Mouse (Mus musculus): ENCODE results near the gene Rnf13.
"Not testable (repeated sequence)": the region's sequence is repeated elsewhere in the genome, so short reads cannot be mapped to it uniquely, and the experiment has no call there.

The Rnf13 gene

DNA sequence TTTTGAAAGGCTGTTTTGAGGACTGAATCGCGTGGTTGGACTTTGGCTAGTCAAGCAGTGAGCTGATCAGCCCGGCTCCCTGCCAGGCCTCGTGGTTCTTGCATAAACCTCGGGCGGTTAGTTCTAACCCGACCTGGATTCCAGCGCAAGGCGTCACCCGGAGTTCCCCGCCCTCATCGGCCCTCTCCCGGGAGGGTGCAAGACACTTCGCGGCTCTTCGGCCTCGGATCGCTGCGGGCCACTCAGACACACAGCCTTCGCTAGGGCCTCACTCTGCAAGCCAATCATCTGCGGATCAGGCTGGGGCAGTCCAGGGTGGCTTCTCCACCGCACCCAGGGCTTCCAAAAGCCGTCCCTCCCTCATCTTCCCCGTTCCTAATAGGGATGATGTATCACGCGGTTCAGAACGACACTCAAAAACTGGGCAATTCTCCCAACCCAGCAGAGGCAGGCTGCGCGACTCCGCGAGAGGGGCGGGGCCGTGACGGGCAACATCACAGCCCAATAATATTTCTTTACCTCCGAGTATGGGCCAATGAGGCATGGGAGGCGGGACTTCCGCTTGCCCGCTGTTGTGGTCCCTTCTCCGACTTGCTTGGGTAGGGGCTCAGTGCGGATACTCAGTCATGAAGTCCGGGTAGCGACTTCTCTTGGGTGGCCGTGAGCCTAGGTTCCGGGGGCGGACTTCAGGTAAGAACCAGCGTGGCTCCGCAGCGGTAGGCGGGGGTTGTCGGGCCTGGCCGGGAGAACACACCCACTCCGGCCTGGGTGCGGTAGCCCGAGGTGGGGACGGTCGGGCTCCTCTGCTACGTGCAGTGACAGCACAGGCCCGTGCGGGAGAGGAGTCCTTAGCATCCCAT lies at the start of gene Rnf13:
Gene Rnf13, plus strand, starts transcription at position 552 of the 860 bp plus-strand sequence.
- DNase-seq (ENCODE audit: low spot score in 2 of 2): peak; percentile 98

DNA sequence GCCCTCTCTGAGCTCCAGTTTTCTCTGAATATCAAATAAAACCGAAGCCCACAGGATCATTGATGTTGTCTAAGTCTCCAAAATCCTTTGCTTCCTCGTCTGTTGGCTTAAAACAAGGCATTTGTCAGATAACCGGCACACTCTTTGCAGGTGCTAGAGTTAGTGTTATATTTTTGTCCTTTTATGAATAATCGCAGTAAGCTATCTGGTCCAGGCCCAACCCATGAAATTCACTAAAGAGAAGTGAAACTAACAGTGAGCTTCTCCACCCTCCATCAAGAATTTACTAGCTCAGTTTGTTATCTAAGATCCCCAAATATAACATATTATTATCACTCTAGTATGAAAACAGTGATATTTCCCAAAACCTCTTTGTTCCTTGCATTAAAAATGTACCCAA lies 44.1 kb upstream of the Rnf13 start:
- DNase-seq (ENCODE audit: low spot score in 2 of 2): no peak

DNA sequence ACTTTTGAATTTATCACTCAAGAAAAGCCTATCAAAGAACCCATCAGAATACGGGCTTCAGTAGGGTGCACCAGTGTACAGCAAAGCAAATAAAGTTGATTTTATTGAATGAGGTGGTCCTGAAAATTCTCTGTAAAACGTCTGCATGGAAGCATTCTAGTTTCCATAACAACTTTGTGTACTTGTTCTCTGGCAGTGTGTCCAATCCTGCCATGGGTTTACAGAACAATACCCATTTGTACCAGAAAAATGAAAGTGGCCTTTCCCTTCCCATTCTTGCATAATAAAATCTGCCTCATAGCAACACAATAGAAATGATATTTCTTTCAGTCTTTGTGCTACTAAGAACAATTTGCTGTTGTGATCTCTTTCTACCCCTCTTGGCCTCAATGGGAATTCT lies 43.1 kb upstream of the Rnf13 start, which contains the start of gene Ankub1:
Gene Ankub1, minus strand, starts transcription at position 81 of the 400 bp plus-strand sequence.
- no peak for DNase-seq (ENCODE audit: low spot score in 2 of 2)

DNA sequence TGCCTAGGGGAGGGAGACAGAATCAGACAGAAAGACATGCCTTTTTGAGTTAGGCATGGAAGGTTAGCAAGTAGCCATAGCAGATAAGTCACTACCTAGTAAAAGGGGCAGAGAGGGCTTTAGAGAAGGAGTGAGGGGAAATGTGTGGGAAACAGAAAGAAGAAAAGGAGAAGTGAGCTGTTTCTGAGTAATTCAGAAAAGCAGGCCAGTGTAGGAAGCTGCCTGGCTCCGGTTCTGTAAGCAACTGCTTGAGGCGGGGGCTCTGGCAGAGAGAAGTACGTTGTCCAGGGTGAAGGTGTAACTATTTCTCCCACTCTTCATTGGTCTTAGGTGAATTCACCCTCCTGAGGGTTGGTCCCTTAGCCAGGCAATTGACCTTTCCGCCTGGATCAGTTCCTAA lies 39.6 kb upstream of the Rnf13 start:
- DNase-seq (ENCODE audit: low spot score in 2 of 2): no peak

DNA sequence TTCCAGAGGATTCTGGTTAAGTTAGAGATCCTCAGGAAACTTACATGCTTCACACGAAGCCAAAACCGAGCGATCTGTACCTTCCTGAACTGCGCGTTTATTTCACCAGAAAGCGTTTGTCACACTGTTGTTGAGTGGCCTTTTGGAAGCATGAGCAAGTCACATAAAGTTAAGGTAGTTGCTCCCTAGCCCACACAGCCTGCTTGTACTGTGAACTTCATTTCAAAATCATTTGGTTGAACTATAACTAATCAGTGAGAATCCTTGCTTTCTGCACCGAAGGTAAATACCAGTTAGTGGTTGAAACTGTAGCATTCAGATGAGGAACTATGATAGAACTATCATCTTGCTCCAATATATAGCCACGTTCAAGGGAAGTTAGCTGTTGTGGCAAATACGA lies 39.1 kb upstream of the Rnf13 start:
- DNase-seq (ENCODE audit: low spot score in 2 of 2): no peak

DNA sequence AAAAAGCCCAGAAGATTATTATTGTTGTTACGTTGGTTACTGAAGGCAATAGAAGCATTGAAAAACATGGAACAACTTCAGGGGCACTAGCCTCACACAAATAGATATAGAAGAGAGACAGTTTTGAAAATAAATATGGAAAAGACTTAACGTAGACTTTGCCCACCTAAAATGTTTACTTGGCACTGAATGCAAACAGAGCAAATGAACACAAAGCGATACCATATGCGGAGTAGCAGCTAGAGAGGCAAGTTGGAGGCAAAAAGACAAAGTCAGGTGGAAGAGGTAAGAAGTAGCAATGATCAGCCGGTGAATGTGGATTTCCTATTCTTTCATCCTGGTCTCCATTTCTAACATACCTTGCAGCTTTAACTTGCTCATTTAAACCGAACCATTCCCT lies 21.7 kb upstream of the Rnf13 start:
- DNase-seq (ENCODE audit: low spot score in 2 of 2): no peak

DNA sequence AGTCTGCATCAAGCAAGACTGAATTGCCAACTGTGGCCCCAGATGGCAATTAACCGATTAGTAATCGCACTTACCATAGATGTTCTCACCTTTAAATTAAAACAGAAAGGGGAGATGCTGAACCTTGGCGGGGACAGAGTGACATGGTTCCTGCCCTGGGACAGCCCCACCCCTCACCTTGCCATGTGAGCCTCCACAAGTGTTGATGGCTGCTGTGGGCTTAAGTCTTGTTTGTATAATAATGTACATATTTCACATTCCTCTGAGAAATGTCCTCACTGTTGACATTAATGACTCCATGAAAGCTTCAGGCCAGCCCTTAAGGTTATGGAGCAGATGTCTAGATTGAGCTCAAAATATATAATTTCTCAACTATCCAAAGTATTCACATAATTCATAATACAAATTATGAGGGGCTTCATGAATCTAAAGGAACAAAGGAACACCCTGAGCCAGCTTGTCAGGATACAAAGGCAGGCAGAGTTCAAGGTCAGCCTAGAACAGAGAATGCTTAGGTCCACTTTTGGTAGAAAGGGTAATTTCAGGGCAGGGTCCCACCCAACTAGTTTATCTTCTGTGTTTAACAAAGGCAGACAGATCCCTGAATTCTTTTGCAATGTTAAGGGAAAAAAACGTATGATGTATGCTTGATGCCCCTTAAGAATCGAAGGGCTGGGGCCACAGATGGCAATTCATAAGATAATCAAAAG lies 3.5 kb upstream of the Rnf13 start:
- no peak for DNase-seq (ENCODE audit: low spot score in 2 of 2)

DNA sequence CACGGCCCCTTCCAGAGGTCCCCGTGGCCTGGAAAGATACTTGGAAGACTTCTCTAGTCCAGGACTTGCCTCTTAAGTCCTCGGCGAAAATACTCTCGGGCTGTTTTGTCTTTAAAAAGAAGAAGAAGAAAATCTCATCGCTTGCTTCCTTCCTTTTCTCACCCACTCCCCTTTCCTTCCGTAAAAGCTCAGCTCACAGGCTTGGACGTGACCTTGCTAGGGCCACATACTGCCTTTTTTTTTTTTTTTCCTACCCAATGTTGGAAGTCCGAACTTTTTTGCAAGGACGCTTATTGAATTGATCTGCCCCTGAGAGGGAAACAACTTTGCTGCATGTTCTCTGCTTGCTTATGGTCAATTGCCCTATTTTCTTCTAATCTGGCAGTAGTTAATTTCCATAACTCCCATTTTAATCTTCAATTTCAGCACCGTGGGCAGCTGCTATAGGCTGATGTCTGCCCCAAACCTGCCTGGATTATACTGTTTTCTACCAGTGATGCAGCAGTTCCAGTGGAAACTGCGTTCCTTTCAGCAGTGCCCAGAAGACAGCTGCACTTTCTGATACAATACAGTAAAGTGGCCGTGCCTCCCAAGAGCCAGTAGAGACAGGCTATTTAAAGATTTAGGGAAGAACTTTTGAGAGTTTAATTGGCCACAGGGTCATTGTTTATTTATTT lies 695 bp downstream of the Rnf13 start:
- DNase-seq (ENCODE audit: low spot score in 2 of 2): no peak

DNA sequence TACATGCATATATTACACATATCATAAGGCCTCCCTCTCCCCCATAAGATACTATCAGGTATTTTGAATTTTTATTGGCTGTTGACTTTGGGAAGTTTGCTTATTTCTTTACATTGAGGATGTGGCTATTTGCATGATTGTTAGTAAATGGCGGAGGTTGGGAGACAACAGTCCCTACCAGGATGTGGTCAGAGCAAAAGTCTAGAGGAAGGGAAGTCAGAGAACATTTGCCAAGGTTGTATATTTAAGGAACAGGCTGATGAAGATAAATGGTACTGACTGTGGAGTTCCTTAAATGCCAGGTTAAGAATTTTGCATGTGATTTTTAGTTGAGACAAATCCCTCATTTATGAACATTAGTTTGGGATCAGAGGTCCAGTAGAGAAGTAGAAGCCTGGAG lies 4.0 kb downstream of the Rnf13 start:
- DNase-seq (ENCODE audit: low spot score in 2 of 2): no peak

DNA sequence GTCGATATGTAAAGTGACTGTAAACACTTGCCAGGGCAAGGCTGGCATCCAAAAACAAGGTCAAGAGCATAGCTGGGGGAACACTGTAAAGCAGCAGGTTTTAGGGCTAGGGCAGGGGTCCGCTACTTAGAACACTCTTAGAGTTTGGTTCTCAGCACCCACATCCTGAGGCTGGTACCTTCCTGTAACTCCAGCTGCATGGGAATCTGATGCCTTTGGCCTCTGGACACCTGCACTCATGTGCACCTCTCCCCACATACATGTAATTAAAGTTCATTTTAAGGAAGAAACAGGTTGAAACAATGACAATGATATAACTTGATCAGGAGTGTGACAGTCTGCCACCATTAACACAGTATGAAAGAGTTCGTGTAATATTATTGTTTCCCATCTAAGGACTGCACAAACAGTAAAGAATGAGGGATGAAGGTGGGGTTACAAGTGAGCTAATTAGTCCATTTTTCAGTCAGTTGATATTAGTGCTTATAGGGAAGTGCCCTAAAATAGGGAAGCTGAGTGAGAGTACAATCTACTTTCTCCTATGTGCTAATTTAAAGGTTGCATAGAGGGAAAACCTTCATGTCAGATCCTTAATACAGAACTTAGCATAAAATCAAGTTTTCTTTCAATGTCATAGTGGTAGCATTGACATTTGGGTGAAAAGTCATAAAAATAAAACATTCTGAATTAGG lies 12.9 kb downstream of the Rnf13 start:
- no peak for DNase-seq (ENCODE audit: low spot score in 2 of 2)

DNA sequence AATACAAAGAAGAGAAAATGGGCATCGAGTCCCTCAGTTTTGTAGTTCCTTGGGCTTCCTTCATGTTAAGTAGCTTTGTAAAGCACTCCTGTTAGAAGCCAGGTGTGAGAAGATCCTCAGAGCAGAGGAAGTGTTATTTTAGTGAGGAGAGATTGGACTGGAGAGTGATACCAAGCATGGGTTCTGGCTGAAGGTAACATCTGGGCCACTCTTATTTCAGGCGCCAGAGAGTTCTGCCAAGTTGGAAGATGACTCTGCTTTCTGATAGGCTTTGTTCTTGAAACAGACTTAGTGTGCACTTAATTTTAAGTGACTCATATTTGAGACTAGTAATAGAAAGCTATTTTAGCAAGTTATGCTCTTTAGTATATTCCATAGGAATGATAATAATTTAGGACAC lies 41.1 kb downstream of the Rnf13 start:
- DNase-seq (ENCODE audit: low spot score in 2 of 2): peak; percentile 23 to 27

DNA sequence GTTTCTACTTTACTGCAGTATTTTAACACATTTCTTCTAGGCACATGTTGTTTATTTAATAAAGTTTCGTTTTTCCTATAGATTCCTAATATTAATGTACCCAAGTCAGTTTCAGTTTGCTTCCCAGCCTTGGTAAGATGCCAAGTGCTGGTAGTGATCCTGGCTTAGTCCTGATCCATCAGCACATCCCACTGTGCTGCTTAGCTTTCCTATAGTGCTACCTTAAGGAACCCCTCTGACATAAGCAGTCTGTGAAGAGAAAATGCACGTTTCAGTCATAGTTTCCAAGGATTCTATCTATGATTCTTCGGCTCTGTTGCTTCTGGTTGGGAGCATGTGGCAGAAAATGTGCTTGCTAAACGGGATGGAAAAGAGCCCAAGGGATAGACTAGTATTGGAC lies 52.6 kb downstream of the Rnf13 start:
- no peak for DNase-seq (ENCODE audit: low spot score in 2 of 2)

DNA sequence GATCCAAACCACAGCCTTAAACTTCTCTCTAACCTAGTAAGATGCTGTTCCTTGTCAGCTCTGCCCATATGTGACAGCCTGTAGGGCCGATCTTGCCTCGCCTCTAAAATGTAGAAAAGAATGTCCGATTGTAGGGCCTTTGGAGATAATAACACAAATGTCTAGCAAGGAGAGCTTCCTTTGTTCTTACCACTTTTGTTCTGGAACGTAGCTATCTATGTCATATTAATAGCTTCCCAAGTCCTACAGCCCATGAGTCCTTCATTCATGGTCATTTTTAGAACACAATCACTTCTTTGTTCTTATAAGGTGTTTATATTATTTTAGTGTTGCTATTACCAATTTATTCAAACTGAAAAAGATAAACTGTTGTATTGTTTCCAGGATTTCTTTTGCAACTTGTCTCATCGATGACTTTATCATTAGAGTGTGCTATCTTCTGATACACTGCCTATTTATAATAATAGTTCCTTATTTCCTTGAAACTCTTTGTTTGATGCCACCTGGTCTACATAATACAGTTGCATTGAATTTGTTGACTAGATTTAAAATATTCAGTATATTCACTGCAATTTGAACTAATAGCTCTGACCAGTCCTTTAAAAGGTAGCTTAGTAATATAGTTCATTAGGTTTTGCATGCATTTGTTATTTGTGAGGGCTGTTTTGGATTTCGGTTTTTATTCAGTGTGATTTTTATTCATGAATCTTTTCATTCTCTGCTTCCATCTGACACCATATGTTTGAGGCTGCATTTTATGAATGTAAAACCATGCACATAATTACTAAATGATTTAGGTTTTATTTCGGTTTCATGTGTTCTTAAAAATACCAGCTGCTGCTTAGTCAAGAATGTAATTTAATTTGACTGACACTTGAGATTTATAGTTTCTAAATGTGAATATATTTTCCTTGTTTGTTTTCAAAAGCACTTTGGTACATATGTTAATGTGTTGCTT lies 53.4 kb downstream of the Rnf13 start:
- no peak for DNase-seq (ENCODE audit: low spot score in 2 of 2)

DNA sequence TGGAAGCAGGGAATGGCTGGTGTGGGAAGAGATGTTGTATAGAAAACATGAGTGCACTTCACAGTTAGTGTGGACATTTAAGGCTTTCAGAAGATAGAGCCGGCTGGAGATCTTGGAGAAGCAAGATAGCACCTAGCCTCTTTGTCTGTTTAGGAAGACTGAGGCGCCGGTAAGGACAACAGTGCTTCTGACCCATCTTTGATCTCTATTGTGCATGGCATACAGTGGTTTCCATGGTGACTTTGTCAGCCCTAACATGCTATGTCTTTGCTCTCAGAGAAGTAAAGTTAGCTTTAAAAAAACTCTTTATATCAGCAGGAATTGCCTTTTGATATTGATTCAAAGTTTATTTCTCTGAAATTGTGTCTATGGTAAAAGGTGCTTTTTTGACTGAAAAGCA lies 55.2 kb downstream of the Rnf13 start:
- no peak for DNase-seq (ENCODE audit: low spot score in 2 of 2)

DNA sequence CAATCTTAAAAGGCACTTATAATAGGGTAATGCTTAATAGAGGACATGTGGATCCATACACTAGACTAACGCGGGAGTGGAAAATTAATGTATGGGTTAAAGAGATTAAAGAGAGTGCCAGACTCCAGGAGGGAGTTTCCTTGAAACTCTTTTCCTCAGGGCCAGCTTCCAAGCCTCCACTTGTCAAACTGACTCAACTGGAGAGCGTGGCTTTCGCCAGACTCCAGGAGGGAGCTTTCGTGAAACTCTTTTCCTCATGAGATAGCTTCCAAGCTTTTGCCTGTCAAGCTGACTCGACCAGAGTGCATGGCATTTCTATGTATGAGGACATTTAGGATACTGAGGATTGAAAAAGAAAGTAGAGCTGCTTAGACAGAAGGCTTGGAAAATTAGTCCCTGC lies 59.2 kb downstream of the Rnf13 start:
- not testable (repeated sequence) for DNase-seq (ENCODE audit: low spot score in 2 of 2)

DNA sequence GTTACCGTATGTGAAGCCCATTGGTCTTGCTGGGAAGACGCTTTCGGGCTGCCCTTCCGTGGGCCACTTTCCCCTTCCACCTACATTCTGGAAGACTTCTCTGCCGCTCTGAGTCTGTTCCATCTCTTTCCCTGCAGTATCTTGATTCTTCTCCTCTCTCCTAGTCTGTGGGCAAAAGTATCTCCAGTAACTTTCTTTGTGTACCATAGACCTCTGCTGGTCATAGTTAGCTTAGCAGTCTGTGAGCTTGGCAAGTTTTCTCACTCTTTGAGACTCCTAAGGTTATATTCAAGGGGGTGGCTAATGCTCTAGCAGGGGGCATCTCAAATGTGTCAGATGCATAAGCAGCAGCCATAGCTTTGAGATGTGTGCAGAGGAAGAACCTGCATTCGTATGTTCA lies 79.6 kb downstream of the Rnf13 start:
- no peak for DNase-seq (ENCODE audit: low spot score in 2 of 2)

DNA sequence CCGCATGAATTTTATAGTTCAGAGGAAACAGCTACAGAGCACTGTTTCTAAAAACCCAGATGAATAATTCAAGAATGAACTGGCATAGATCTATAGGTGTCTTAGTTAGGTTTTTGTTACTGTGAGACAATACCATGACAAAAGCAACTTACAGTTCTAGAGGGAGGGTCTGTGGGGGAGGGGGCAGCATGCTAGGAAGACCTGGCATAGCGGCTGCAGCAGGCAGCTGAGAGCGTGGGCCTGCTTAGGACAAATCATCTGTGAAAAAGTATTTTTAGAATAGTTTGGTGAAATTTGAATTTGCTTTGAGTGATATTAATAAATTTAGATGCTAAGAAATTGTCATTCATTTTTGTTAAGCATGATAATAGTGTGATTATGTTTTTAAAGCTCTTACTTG lies 90.0 kb downstream of the Rnf13 start:
- no peak for DNase-seq (ENCODE audit: low spot score in 2 of 2)

DNA sequence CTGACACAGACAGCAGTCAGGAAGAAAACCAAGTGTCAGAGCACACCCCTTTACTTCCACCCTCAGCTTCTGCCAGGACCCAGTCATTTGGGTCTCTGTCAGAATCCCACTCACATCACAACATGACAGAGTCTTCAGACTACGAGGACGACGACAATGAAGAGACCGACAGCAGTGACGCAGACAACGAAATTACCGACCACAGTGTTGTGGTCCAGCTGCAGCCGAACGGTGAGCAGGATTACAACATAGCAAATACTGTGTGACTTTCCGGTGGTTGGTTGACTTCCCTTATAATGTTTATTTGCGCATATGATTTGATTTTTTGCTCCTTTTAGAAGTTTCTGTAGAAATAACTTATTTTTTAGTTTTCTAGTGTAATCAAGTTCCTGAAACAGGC lies 97.7 kb downstream of the Rnf13 start:
- DNase-seq (ENCODE audit: low spot score in 2 of 2): no peak

DNA sequence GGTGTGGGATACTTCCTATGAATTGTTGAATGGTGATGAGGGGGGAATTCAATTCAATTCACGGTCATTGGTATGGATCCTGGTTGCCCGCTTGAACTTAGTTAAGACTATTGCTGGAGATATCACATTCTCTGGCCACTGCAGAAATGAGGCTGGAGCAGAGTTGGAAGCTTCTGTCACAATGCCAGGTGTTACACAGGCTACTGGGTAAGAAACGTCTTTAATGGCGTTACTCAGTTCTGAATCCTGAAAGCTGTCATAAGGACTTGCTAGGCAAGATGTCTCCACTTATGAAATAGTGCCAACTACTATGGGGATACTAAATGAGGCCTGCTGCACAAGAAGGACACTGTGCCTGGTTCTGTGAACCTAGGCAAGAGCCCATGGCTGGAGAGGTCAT lies 101.0 kb downstream of the Rnf13 start:
- no peak for DNase-seq (ENCODE audit: low spot score in 2 of 2)

DNA sequence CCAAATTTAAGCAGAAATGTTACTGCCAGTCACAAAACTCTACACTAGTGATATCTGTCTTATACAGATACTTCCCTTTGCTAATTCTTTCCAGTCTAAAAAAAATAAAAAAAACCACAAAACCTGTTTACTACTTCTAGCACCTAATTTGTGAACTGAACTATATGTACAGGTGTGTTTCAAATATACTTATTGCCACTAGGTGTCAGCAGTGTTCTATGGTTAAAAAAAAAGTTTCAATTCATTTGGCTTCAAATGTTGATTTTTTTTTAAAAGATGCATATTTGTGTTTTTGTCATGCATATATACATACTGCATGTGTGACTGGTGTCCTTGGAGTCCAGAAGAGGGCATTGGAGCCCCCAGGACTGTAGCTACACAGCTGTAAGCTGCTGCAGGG lies 107.9 kb downstream of the Rnf13 start:
- no peak for DNase-seq (ENCODE audit: low spot score in 2 of 2)
